Mouse (Mus musculus) T-helper 2 cell (primary cell): ENCODE measurements at regions not wholly inside any gene's neighbourhood (a gene's known extent, or its start where the extent isn't known, plus 50 kb on each side); places are given as distances from the start of the nearest gene placed in this dataset.

Source experiments
- in situ Hi-C: fragments of 300-600 bp; cut with MboI, MseI; formaldehyde crosslinking; loops from one replicate; pipeline ENCODE4 v1.15.1; 2025; ENCODE audit warnings: high pct_unique_total_duplicates

GRCm38 (mm10) chr2:137262911-137263310, 146.5 kb upstream of the Jag1 start:
- in situ Hi-C loops, result no loop called here

GRCm38 (mm10) chr2:137257847-137258515, 141.5 kb upstream of the Jag1 start:
- in situ Hi-C loops, result no loop called here

- in situ Hi-C loops, result no loop called here
Observed at GRCm38 (mm10) chr2:137247931-137248330, 131.5 kb upstream of the Jag1 start.

GRCm38 (mm10) chr2:137244370-137244769, 127.9 kb upstream of the Jag1 start:
- in situ Hi-C loops, result no loop called here

GRCm38 (mm10) chr2:137243914-137244313, 127.5 kb upstream of the Jag1 start:
- in situ Hi-C loops, result no loop called here

- in situ Hi-C loops, result no loop called here
Observed at GRCm38 (mm10) chr2:137236961-137237360, 120.5 kb upstream of the Jag1 start.

- in situ Hi-C loops, result no loop called here
Observed at GRCm38 (mm10) chr2:137233936-137234335, 117.5 kb upstream of the Jag1 start.

- in situ Hi-C loops, result no loop called here
Observed at GRCm38 (mm10) chr2:137231161-137231560, 114.7 kb upstream of the Jag1 start.

- in situ Hi-C loops, result no loop called here
Observed at GRCm38 (mm10) chr2:137229422-137230069, 113.1 kb upstream of the Jag1 start.

GRCm38 (mm10) chr2:137227495-137227894, 111.1 kb upstream of the Jag1 start:
- in situ Hi-C loops, result no loop called here

- in situ Hi-C loops, result no loop called here
Observed at GRCm38 (mm10) chr2:137224702-137225552, 108.5 kb upstream of the Jag1 start.

- in situ Hi-C loops, result no loop called here
Observed at GRCm38 (mm10) chr2:137215697-137216096, 99.3 kb upstream of the Jag1 start.

GRCm38 (mm10) chr2:137207846-137208245, 91.4 kb upstream of the Jag1 start:
- in situ Hi-C loops, result no loop called here

GRCm38 (mm10) chr2:137204274-137204850, 87.9 kb upstream of the Jag1 start:
- in situ Hi-C loops, result no loop called here

- in situ Hi-C loops, result no loop called here
Observed at GRCm38 (mm10) chr2:137200101-137200500, 83.7 kb upstream of the Jag1 start.

GRCm38 (mm10) chr2:137192183-137192582, 75.7 kb upstream of the Jag1 start:
- in situ Hi-C loops, result no loop called here

- in situ Hi-C loops, result no loop called here
Observed at GRCm38 (mm10) chr2:137169176-137169575, 52.7 kb upstream of the Jag1 start.

GRCm38 (mm10) chr2:137168626-137169025, 52.2 kb upstream of the Jag1 start:
- in situ Hi-C loops, result no loop called here
